Mouse (Mus musculus) kidney, adult 2 months (tissue): ENCODE results near the gene Cct8l1.

Experiments
- CTCF ChIP-seq: fragments of 200-500 bp; conservative IDR thresholded peaks from 2 replicates; pipeline ENCODE4 v1.5.1; 2011; ENCODE audit warnings: low read depth, mild to moderate bottlenecking, control low read depth, low read length, moderate library complexity, mixed read lengths; ENCODE audit not compliant: insufficient read depth, insufficient read length
- POLR2A ChIP-seq: fragments of 200-500 bp; IDR thresholded peaks from one replicate; pipeline ENCODE4 v1.6.1; 2011; ENCODE audit warnings: low read depth, low read length, control low read depth

GRCm38 (mm10) chr5:25499423-25500398, 16.2 kb upstream of the Cct8l1 start:
- TF ChIP-seq POLR2A (no peak), CTCF (no peak)
